Mouse (Mus musculus): ENCODE data around the gene Scamp2. TPM values are rescaled to one million over a fixed set of nuclear protein-coding genes. Genes with fewer than 3 reads are reported as not detected.
A peak's percentile ranks its signal among the peaks of the same experiment; 100 is the strongest.

The Scamp2 gene
- polyA plus RNA-seq, 1 experiment from 2014 or later = 52.4 TPM

- DNase-seq (ENCODE audit: low spot score) = no peak
- WGBS = 85% methylated on average over 3 of the region's 3 CpGs
- no peak overlapping the region for H3K4me3 ChIP-seq
- no peak overlapping the region for H3K27ac ChIP-seq (replicated peaks)
- H3K4me1 ChIP-seq = peaks cover 39% of the 10 kb centered on the region
- H3K27me3 ChIP-seq (ENCODE audit: low read depth, poor library complexity, severe bottlenecking) = no peaks in the 10 kb centered on the region
- no peaks in the 10 kb centered on the region for H3K36me3 ChIP-seq
- no peaks in the 10 kb centered on the region for H3K9me3 ChIP-seq (replicated peaks)
Measured at GRCm38 (mm10) chr9:57557215-57557614, 3.5 kb upstream of the Scamp2 start.

DNA sequence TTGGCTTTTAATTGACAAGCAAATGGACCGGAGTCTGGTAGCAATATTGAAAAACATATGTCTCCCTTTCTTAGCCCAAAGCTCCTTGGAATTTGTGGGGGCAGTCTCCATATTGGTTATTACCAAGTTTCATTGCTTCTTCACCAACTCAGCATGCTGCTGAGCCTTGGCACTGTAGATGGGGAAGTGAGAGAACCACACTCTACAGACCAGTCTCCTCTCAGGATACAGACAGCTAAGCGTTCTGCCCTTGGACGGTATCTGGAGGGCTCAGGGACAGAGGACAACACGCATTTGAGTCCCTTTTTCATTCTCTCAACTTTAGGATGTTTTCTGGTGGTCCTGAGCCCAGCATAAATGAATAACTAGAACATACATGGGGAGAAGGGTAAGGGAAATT is 2.1 kb upstream of the Scamp2 start:
- 86% methylated on average over 4 of the region's 4 CpGs for WGBS
- peaks cover 37% of the 10 kb centered on the region for H3K4me1 ChIP-seq
- H3K27me3 ChIP-seq (ENCODE audit: low read depth, poor library complexity, severe bottlenecking) = no peaks in the 10 kb centered on the region
- H3K4me3 ChIP-seq = no peak overlapping the region
- H3K36me3 ChIP-seq = no peaks in the 10 kb centered on the region
- H3K27ac ChIP-seq (replicated peaks) = no peak overlapping the region
- H3K9me3 ChIP-seq (replicated peaks) = no peaks in the 10 kb centered on the region
- no peak for DNase-seq (ENCODE audit: low spot score)

DNA sequence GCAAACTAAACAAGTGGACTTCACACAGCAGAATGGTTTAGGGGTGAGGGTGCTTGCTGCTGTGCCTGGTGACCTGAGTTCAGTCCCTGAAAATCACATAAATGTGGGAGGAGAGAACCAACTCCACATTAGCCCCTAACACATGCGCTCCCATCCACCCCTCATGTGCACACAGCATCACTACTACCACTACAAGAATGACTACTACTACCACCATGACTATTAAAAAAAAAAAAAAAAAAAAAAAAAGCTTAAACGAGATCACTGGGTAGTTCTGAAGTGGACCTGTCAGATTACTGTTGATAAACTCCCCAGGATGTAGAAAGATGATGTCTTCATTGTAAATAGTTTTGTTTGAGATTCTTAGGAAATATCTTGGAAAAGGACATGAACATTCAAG is 1.2 kb upstream of the Scamp2 start:
- Histone ChIP-seq H3K4me1 (peaks cover 29% of the 10 kb centered on the region), H3K27ac (replicated peaks) (no peak overlapping the region), H3K27me3 (ENCODE audit: low read depth, poor library complexity, severe bottlenecking) (no peaks in the 10 kb centered on the region), H3K4me3 (no peak overlapping the region), H3K36me3 (no peaks in the 10 kb centered on the region), H3K9me3 (replicated peaks) (no peaks in the 10 kb centered on the region)
- DNase-seq (ENCODE audit: low spot score) = no peak
- 85% methylated on average over 2 of the region's 2 CpGs for WGBS

- 30% methylated on average over 7 of the region's 7 CpGs for WGBS
- Histone ChIP-seq H3K4me3 (peak overlapping the region; percentile 81), H3K9me3 (replicated peaks) (no peaks in the 10 kb centered on the region), H3K36me3 (no peaks in the 10 kb centered on the region), H3K27ac (replicated peaks) (peak overlapping the region; percentile 88), H3K4me1 (peaks cover 24% of the 10 kb centered on the region), H3K27me3 (ENCODE audit: low read depth, poor library complexity, severe bottlenecking) (no peaks in the 10 kb centered on the region)
- DNase-seq (ENCODE audit: low spot score) = no peak
Measured at GRCm38 (mm10) chr9:57560263-57560662, 480 bp upstream of the Scamp2 start.

DNA sequence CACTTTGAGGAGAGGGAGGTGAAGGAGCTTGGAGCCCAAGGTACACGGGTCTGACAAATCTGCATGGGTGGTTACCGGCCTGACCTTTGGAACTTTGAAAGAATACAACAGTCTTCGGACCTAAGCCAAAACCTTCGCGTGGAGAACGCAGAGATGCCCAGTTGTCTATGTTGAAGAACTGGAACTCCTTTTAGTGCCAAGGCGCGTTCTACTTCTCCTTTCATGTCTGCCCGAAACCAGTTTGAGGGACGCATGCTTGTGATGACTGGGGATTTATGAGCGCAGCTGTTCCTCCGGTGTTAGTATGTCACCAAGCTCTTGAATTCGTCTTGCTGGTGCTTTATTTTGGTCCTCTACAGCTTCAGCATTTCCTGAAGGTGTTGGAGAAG is 962 bp downstream of the Scamp2 start:
- Histone ChIP-seq H3K36me3 (no peaks in the 10 kb centered on the region), H3K27me3 (ENCODE audit: low read depth, poor library complexity, severe bottlenecking) (no peaks in the 10 kb centered on the region), H3K9me3 (replicated peaks) (no peaks in the 10 kb centered on the region), H3K4me1 (peaks cover 28% of the 10 kb centered on the region), H3K27ac (replicated peaks) (no peak overlapping the region), H3K4me3 (peak overlapping the region; percentile 81)
- DNase-seq (ENCODE audit: low spot score) = no peak
- WGBS = 77% methylated on average over 13 of the region's 13 CpGs

GRCm38 (mm10) chr9:57562896-57563372 is 2.2 kb downstream of the Scamp2 start:
- peaks cover 6% of the 10 kb centered on the region for H3K36me3 ChIP-seq
- 80% methylated on average over 4 of the region's 4 CpGs for WGBS
- H3K27me3 ChIP-seq (ENCODE audit: low read depth, poor library complexity, severe bottlenecking) = no peaks in the 10 kb centered on the region
- H3K4me3 ChIP-seq = no peak overlapping the region
- no peaks in the 10 kb centered on the region for H3K9me3 ChIP-seq (replicated peaks)
- no peak for DNase-seq (ENCODE audit: low spot score)
- no peak overlapping the region for H3K27ac ChIP-seq (replicated peaks)
- peaks cover 28% of the 10 kb centered on the region for H3K4me1 ChIP-seq

GRCm38 (mm10) chr9:57564609-57565008 is 3.9 kb downstream of the Scamp2 start:
- Histone ChIP-seq H3K4me3 (no peak overlapping the region), H3K4me1 (peaks cover 28% of the 10 kb centered on the region), H3K36me3 (peaks cover 23% of the 10 kb centered on the region), H3K27me3 (ENCODE audit: low read depth, poor library complexity, severe bottlenecking) (no peaks in the 10 kb centered on the region), H3K27ac (replicated peaks) (no peak overlapping the region), H3K9me3 (replicated peaks) (no peaks in the 10 kb centered on the region)
- DNase-seq (ENCODE audit: low spot score) = no peak
- WGBS = 86% methylated on average over 6 of the region's 6 CpGs

DNA sequence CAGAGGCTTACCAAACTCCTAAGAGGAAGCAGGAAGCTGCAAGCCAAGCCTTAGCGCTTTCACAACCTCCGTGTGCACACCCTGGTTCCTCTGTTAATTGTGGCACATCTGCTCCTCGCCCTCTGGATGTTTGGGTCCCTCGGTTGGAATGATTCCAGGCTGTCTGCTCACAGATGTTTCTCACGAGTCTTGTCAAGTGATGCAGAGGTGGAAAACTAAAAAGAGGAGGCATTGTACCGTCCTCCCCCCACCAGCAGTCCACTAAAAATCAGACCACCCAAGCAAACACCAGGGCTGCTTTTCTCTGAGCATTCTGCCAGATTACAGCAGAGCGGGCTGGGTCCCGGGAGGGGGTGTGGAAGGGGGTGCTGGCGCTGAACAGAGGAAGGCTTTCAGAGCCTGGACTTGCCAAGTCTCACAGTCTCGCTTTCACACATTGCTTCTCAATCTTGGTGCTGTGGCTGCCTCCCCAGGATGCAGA is 5.0 kb downstream of the Scamp2 start:
- H3K27me3 ChIP-seq (ENCODE audit: low read depth, poor library complexity, severe bottlenecking) = no peaks in the 10 kb centered on the region
- no peak overlapping the region for H3K4me3 ChIP-seq
- H3K9me3 ChIP-seq (replicated peaks) = no peaks in the 10 kb centered on the region
- peaks cover 33% of the 10 kb centered on the region for H3K36me3 ChIP-seq
- no peak overlapping the region for H3K27ac ChIP-seq (replicated peaks)
- H3K4me1 ChIP-seq = peaks cover 23% of the 10 kb centered on the region
- DNase-seq (ENCODE audit: low spot score) = no peak
- WGBS = 69% methylated on average over 10 of the region's 10 CpGs

DNA sequence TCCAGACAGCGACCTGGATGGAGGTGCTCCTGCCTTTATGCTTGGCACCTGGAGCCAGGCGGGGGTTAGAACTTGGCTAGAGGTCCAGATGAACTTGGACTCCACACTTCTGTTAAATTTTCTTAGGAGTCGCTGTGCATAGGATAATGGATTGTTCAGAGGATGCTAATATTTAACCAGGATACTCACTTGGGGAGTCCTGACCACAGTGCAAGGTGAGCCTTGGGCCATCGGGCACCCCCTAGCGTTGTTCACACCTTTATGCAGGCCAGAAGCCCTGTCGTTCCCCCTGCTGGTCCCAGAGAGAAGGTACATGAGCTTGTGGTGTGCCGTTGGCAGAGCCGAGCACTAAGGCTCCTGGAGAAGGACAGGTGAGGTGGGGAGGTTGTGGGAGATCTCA is 6.1 kb downstream of the Scamp2 start:
- 63% methylated on average over 8 of the region's 8 CpGs for WGBS
- no peaks in the 10 kb centered on the region for H3K27me3 ChIP-seq (ENCODE audit: low read depth, poor library complexity, severe bottlenecking)
- peaks cover 43% of the 10 kb centered on the region for H3K36me3 ChIP-seq
- H3K9me3 ChIP-seq (replicated peaks) = no peaks in the 10 kb centered on the region
- DNase-seq (ENCODE audit: low spot score) = no peak
- H3K4me3 ChIP-seq = no peak overlapping the region
- no peak overlapping the region for H3K27ac ChIP-seq (replicated peaks)
- H3K4me1 ChIP-seq = peaks cover 15% of the 10 kb centered on the region

- no peak overlapping the region for H3K4me3 ChIP-seq
- WGBS = 94% methylated on average over 6 of the region's 6 CpGs
- no peaks in the 10 kb centered on the region for H3K9me3 ChIP-seq (replicated peaks)
- peaks cover 55% of the 10 kb centered on the region for H3K36me3 ChIP-seq
- H3K4me1 ChIP-seq = 0 out of 2 replicates have a peak, but pooled peaks cover 3% of the 10 kb centered on the region
- H3K27ac ChIP-seq (replicated peaks) = no peak overlapping the region
- DNase-seq (ENCODE audit: low spot score) = no peak
- no peaks in the 10 kb centered on the region for H3K27me3 ChIP-seq (ENCODE audit: low read depth, poor library complexity, severe bottlenecking)
Measured at GRCm38 (mm10) chr9:57568500-57568899, 7.8 kb downstream of the Scamp2 start.

DNA sequence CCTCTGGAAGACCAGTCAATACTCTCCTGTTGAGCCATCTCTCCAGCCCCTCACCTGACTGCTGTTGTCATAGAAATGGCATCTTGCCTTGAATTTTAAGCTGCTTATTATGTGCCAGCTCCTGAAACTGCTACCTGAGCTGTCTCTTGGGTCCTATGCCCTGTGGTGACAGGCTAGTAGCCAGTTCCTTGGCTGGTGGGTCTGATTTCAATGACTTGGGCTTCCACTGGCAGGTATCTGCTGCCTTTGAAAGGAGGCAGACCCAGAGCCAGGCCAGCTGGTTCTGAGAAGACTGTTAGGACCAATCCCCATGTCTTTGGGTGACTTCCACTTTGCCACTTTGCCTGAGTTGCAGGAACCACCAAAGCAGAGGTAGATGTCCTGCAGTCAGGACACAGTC is 13.7 kb downstream of the Scamp2 start:
- Histone ChIP-seq H3K27ac (replicated peaks) (no peak overlapping the region), H3K4me3 (no peak overlapping the region), H3K9me3 (replicated peaks) (no peaks in the 10 kb centered on the region), H3K36me3 (peaks cover 69% of the 10 kb centered on the region), H3K27me3 (ENCODE audit: low read depth, poor library complexity, severe bottlenecking) (no peaks in the 10 kb centered on the region), H3K4me1 (no peaks in the 10 kb centered on the region; the same call in 1 of the 2 replicates)
- DNase-seq (ENCODE audit: low spot score) = no peak

DNA sequence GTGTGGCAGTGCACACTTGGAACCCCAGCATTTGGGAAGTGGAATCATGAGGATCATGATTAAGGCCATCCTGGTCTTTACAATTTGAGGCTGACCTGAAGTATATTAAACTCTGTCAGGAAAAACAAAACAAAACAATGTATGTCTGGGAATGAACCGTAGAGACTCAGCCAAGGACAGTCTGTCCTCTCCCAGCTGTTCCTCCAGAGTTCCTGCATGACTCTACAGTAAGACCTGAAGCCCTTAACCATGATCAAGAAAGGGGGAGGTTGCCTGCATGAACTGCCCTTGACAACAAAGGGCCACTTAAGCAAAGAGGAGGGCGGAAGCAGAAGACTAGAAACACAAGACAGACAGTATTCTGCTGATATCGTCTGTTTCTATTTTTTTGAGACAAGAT is 14.8 kb downstream of the Scamp2 start:
- 92% methylated on average over 3 of the region's 3 CpGs for WGBS
- H3K4me1 ChIP-seq = no peaks in the 10 kb centered on the region; the same call in 1 of the 2 replicates

GRCm38 (mm10) chr9:57577144-57577849 is 16.6 kb downstream of the Scamp2 start:
- H3K9me3 ChIP-seq (replicated peaks) = no peaks in the 10 kb centered on the region
- H3K4me1 ChIP-seq = no peaks in the 10 kb centered on the region; the same call in 1 of the 2 replicates
- no peaks in the 10 kb centered on the region for H3K27me3 ChIP-seq (ENCODE audit: low read depth, poor library complexity, severe bottlenecking)
- no peak for DNase-seq (ENCODE audit: low spot score)
- peaks cover 71% of the 10 kb centered on the region for H3K36me3 ChIP-seq
- no peak overlapping the region for H3K4me3 ChIP-seq
- no peak overlapping the region for H3K27ac ChIP-seq (replicated peaks)
- 86% methylated on average over 6 of the region's 6 CpGs for WGBS

More for the DNA sequence above, 14.8 kb downstream of the Scamp2 start:
- H3K9me3 ChIP-seq (replicated peaks) = no peaks in the 10 kb centered on the region
- H3K27me3 ChIP-seq (ENCODE audit: low read depth, poor library complexity, severe bottlenecking) = no peaks in the 10 kb centered on the region
- no peak overlapping the region for H3K4me3 ChIP-seq
- no peak for DNase-seq (ENCODE audit: low spot score)
- H3K27ac ChIP-seq (replicated peaks) = no peak overlapping the region
- H3K36me3 ChIP-seq = peaks cover 70% of the 10 kb centered on the region

Measured in midbrain, embryonic 10.5 days (tissue).